Mouse (Mus musculus): Measurements from ENCODE around the gene Crygn.

DNA sequence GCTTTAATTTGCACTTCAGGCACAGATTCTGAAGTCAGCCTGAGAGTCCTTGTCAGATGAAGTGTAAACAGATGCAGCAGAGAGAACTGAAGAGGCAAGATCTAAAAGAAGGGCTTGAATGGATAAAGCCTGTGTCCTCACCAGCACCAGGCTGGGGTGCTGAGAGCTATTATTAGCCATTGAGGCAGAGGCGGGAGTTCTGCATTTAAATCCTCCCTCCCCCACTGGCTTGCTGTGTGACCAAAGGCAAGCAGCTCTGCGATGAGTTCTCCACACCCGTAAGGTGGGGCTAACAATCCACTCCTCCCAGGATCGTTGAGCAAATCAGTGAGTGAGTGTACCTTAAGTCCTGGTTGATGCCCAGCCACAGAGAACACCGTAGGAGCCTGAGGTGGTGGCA lies 23.2 kb upstream of the Crygn start:
- no peak for TF ChIP-seq CTCF (IDR thresholded peaks at IDR 0.05; ENCODE audit: extremely low read depth, insufficient read length, insufficient replicate concordance, low read depth, low read length)
- TF ChIP-seq POLR2A (IDR thresholded peaks at IDR 0.05; ENCODE audit: low read depth, low read length): no peak

Measured in small intestine, adult 2 months (tissue).